Mouse (Mus musculus): ENCODE data around the gene C530008M17Rik.

The C530008M17Rik gene

DNA sequence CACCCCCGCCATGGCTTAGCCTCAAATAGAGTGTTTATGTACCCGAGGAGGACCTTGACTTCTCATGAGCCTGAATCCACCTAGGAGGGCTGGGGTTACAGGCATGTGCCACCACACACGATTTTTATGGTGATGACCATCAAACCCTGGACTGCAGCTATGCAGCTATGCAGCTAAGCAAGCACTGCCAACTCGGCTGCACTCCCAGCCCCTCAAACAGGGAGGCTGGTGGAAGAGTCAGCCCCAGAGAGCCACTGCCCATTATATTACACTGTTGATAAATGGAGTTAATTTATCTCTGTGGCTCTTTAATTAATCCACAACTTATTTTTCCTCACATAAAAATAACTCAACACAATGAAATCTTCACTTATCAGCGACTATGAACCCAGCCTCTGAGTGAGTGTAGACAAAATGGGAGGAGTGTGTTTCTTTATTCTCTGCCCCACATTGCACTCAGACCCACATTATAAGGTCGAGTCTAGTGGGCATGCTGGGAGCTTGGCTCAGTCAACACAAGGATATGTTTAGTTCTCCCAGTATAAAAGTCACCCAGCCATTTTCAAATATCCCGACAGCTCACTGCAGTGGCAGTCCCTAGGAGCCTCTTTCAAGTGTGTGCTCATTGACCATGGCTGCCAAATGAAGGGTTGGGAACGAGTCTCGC is 117.3 kb downstream of the C530008M17Rik start:
- no peak for DNase-seq (ENCODE audit: low read depth)

DNA sequence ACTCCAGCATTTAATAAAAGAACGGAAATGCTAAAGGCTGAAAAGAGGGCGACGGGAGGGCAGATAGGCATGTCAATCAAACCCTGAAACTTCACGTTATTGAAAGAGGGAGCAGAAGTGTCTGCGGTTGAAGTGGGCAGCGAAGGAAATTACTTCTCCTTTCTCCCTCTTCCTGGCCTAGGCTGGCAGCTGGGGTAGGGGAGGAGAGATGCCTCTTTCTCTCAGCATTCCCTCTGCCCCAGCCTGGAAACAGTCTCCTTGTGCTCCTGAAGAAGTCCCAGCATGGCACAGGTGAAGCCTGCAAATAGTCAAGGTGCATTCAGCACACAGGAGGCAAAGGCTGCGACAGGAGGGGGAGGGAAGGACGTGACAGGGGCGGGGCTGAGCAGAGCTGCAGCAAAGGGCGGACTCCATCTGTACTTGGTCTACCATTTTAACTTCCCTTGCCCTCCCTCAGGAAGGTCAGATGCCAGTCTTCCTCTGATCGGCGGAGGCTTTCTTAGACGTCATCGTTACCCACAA is 122.8 kb downstream of the C530008M17Rik start:
- peak; percentile 30 for DNase-seq (ENCODE audit: low read depth)

DNA sequence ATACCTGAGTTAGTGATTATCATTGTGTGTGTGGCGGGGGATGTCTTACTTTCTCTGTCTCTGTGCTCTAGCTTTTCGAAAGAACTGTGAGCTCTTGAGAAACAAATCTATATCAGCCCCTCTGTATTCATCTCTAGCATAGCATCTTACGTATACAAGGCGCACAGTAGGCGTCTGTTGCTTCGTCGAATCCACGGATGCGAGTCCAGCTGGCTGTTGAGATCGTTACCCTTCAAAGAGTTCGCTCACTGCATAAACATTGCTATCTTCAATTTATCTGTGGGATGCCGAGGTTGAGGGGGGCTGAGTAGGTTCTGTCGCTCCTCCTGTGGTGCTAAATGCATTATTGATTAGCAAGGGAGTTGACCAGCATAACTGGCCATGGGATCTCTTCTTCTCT is 125.6 kb downstream of the C530008M17Rik start:
- no peak for DNase-seq (ENCODE audit: low read depth)

DNA sequence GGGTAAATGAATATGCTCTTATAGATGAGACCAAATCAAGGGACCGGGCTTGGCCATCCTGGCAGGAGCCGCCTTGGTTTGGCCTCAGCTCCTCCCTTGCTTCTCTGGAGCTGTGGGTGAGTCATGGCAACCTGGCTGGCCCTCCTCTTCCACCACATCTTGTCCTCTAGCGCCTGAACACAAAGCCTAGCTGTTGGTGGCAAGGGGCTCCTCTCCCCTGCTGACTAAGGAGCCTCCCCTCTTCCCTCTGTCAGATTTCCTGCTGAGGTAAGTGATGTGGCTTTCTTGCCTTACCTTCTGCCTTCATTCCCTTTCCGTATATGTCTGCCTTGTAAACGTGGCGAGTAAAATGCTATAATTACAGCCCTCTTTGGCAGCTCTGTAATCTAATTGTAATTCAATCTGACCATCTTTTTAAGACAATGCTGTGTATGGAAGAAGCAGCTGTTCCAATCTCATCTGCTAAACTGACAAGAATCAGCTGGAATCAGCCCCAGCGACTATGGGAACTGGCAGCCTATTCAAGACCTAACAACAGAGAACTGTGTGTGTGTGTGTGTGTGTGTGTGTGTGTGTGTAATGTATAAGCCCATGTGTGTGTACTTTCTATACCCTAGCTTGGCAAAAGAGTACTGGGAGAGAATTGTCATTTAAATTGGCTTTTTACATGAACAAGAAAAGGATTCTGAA is 126.2 kb downstream of the C530008M17Rik start:
- no peak for DNase-seq (ENCODE audit: low read depth)

DNA sequence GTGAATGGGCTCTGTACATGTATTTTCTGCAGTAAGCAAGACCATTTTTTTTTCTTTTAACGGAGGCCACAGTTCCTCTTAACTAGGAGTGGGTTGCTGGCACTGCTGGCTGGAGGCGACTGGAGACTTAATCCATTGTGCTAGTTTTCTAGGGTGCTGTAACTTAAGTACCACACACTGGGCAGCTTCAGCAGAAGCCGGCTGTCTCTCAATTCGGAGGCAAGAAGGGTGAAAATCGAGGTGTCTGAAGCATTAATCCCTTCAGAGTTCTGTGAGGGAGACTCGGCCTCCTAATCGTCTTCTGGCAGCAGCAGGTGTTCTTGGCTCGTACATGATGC is 126.8 kb downstream of the C530008M17Rik start:
- DNase-seq (ENCODE audit: low read depth): no peak

DNA sequence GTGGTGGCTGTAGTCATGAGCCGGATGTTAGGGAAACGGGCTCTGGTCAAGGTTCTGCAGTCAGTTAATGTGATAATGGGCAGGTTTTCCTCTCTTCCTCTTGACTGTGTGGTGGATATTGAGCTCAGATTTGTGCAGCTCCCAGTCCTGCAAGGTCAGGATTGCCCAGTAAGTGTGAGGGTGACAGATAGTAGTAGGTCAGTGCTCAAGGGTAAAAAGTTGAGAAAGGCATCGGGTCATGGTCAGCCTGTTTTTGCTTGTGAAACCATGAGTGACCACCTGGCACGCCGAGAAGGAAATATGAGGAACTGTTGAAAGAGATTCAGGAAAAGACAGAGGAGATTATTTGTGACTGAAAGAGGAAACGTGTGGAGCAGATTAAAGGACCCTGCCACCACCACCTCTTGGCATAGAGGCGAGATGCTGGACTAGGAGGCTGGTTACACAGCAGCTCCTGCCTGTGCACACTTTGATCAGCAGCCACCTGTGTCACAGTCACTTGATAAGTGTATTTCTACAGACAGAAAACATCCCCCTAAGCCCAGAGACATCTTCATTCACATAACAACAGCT is 127.9 kb downstream of the C530008M17Rik start:
- no peak for DNase-seq (ENCODE audit: low read depth)

DNA sequence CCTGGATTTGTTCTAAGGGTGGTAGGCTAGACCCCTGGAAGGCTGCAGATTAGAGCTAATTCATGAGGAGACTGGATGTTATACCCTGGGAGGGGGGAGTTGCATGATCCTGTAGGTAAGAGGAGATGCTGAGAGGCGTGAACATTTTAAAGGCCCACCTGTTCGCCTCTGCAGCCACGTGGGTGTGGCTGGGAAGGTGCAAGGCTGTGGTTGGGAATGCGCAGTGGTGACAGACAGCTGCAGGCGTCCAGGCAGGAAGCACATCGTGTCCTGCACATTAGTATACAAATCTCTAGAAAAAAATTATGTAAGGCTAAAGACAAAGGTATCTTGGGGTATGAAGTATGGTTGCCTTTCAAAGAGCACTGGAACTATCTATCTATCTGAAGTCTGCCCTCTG is 128.7 kb downstream of the C530008M17Rik start:
- DNase-seq (ENCODE audit: low read depth): no peak

DNA sequence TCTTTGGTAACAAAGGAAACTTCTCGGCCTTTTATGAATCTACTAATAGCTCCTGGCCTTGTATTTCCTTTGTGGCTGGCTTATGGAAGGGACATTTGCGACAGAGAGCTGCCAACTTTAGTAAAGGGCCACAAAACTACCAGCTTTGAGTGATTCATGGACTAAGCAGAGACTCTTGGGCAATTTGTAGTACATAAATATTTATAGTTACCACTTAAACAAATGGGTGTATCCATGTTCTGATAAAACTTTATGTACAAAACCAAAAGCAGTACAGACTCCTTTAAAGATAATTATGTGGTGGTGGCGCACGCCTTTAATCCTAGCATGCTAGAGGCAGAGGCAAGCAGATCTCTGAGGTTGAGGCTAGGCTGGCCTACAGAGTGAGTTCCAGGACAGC is 133.6 kb downstream of the C530008M17Rik start:
- DNase-seq (ENCODE audit: low read depth): no peak

DNA sequence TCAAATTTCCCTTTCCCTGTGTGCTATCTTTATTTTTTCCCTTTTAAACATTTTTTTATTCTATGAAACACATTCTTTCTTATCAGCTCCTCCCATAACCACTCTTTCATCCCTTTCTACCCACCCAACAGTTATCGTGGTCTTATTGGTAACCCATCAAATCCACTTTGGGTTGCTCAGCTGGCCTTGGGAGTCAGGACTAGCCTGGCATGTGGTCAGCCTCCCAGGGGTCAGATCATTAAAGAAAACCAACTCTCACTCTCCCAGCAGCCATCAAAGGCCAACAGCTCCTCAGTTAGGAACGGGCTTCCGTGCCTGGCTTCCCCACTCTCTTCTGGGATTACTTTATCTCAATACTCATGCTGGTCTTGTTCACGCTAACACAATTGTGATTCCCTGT is 135.0 kb downstream of the C530008M17Rik start:
- DNase-seq (ENCODE audit: low read depth): no peak

DNA sequence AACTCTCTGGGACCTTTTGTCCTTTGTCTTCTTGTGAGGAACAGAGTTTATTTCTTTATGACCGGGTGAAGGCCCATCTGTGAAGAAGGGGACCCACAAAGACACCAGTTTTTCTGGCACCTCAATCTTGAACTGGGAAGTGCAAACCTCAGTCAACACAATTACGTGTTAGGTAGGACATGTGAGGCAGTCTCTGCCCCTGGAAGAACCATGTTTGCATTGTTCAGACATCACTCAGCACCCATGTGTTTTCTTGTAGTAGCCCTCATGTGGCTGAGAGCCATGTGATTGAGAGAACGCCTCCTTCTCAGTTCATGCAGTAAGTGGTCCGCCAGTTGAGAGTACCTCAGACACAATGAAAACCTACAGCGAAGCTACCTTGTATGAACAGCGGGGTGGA is 136.4 kb downstream of the C530008M17Rik start:
- no peak for DNase-seq (ENCODE audit: low read depth)

DNA sequence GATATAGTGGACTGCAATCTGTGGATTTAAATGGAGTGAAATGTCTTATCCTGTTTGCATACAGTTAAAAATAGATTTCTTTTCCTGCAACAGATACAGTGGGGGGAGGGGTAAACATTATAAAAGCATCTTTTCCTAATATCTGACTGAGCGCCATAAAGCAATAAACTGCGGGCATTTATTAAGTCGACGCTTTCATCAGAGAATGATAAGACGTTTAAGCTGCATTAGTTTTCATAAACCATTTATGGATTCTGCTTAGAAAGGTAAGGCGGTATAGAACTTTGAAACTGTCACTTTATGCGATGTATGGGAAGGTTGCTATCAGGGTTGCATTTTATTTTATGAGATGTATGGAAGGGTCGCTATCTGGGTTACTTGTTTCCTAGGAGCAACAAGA is 141.7 kb downstream of the C530008M17Rik start:
- DNase-seq (ENCODE audit: low read depth): no peak

DNA sequence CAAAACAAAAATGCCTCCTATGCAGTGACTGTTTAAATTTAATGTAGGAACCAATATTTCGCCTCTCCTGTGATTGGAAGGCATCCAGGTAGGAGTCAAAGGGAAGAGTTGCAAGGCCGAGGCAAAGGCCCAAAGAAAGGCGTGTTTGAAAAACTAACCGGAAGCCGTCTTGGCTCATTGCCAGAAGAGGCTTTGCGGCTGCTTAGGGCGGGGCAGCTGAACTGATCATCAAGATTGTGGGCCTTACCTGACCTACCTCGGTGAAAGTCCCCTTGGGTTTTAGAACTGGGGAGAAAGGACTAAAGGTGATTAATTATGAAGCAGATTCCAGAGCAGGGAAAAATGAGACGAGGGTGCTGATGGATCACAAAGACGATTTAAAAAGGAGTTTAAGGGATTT is 143.2 kb downstream of the C530008M17Rik start:
- no peak for DNase-seq (ENCODE audit: low read depth)

DNA sequence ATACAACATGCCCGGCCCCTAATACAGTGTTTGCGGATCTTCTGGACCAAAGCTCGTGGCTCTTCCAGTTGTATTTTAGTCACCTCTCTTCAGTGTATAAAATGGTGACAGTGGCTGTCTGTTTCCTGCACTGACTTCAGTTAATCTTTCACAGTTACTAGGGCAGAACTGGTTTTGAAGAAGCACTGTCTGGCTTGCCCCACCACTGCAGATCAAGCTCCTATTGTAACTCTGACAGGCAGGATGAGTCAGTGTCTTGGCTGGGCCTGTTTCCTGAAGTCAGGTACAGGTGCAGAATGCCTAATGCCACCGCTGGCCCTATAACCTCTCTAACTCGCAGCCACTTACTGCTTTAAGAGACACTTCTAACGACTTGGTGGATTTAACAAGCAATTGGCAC is 152.7 kb downstream of the C530008M17Rik start:
- DNase-seq (ENCODE audit: low read depth): no peak

DNA sequence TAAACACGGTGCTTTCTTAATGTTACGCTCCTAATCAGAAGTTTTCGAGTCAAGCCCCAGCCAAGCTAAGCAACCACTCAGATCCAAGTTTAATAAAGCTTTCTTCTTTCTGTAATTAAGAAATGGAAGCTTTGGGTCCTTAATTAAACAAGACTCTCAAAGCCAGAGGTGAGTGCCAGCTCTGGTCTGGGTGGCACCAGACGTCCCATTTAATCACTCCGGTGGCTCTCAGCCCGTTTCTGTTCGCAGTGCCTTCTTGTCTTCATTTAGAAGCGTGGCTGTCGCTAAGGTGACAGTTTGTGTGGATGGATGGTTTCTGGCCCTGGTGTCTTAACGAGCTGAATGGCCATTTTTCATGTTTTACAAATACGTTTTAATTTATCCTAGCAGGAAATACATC is 158.7 kb downstream of the C530008M17Rik start:
- DNase-seq (ENCODE audit: low read depth): no peak

DNA sequence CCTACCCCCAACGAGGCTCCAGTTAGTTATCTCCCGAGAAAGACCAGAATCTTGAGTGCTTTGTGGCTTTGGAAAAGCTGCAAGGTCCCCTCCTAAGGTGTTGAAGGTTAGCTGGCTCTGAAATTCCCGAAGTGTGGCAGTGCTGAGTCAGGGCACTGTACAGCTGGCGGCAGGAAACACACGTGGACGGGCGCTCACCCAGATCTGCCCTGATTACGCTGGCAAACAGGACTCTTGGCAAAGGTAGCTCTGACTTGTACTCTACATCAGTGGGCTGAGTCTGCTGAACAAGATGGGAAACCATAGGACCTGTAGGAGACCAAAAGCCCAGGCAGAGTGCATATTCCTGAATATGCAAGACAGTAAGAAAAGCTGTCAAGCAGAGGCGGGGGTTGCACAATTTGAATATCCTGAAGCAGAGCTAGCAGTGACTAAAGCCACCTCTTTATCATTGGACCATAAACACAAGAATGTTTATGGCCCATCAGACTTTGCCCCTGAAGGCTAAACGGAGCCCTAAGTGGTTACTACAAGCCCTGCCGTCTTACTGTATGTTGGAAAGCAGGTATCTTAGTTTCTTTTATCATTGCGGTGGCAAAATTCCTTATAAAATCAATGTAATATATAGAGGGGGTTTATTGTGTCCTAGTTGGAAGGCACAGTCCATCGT is 159.6 kb downstream of the C530008M17Rik start:
- no peak for DNase-seq (ENCODE audit: low read depth)

DNA sequence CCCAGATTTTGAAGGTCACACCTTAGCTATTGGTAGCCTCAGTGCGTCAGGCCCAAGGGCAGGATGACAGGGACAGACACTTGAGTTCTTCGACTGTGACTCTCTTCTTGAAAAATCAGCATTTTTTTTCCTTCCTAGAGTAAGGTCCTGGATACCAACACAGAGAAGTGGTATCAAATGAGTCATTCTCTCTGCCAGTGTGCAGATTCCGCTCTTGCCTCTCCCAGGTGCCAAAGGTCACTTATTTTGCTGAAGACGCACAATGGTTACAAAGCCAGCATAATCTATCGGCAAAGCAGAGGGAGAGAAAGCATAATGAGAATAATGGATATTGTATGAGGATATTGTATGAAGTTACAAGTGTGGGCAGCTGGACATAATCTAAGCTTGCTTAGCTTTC is 160.4 kb downstream of the C530008M17Rik start:
- no peak for DNase-seq (ENCODE audit: low read depth)

DNA sequence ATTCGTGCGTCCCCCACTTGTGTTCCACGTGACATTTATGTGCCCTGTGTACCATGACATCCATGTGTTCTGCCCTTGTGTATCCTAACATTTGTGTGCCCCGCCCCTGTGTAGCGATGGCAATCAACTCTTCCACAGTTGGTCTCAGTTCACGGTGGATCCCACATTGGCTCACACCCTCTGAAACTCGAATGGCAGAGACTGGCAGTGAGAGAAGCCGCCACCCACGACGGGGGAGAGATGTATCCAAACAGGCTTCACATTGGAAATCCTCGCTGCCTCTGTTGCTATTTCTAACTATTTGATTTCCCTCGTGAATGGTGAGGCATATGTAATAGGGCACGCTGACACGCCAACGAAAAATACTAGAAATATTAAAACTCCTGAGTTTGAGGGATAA is 161.4 kb downstream of the C530008M17Rik start:
- DNase-seq (ENCODE audit: low read depth): no peak

DNA sequence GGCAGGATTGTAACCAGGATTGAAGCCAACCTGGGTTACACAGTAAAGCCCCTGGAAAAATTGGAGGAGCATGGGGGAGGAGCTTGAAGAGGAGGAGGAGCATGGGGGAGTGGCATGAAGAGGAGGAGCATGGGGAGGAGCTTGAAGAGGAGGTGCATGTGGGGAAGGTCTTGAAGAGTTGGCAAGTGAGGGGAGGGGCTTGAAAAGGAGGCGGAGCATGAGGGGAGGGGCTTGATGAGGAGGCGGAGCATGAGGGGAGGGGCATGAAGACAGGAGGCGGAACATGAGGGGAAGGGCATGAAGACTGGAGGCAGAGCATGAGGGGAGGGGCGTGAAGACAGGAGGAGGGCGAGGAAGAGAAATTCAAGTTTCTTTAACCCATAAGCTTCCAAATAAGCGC is 162.5 kb downstream of the C530008M17Rik start:
- no peak for DNase-seq (ENCODE audit: low read depth)

DNA sequence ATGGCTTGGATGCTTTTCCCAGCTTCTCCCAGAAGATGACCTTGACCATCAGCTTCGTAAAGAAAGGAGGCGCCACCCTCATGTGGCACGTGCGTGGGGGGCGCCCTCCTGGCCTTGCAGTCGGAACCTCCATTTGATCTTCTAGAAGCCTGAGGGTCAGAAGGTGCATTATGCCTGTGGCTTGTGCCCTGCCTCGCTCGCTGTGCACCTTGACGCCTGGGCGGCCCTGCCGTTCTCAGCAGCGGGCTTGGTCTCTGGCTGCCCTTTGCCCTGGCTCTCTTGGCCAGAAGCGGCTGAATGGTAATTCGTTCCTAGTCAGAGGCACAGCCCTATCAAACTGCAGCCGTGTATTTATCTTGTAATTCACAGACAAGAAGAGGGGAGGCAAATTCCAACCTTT is 165.8 kb downstream of the C530008M17Rik start:
- no peak for DNase-seq (ENCODE audit: low read depth)

DNA sequence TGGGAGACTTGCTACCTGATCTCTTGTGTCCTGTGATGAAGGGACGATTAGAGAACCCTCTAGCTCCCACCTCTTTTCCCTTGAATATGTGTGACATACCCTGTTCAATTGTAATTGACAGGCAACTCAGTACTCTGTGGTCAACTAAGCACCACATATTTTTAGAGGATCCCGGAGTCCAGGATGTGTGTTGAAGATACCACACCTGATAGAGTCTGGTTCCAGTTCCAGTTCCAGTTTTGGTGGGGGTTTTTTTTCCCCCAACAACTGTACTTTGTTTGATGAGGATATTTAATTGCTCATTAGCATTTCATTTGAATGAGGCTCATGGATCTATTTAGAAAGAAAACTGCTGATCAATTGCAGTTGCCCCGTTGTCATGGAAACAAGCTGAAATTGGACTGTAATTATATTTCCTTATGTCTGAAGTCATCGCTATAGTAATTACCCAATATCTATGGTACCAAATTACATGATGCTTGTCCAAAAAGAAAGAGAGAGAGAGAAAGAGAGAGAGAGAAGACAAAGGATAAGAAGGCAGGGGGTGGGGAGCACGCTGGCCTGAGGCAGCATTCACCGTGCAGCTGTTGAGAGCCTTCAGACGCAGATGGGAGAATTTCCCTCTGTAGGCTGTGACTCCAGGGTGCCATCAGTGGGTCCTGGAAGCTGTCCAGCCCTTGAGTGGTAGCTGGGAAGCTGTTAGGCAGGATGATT is 172.4 kb downstream of the C530008M17Rik start:
- no peak for DNase-seq (ENCODE audit: low read depth)

DNA sequence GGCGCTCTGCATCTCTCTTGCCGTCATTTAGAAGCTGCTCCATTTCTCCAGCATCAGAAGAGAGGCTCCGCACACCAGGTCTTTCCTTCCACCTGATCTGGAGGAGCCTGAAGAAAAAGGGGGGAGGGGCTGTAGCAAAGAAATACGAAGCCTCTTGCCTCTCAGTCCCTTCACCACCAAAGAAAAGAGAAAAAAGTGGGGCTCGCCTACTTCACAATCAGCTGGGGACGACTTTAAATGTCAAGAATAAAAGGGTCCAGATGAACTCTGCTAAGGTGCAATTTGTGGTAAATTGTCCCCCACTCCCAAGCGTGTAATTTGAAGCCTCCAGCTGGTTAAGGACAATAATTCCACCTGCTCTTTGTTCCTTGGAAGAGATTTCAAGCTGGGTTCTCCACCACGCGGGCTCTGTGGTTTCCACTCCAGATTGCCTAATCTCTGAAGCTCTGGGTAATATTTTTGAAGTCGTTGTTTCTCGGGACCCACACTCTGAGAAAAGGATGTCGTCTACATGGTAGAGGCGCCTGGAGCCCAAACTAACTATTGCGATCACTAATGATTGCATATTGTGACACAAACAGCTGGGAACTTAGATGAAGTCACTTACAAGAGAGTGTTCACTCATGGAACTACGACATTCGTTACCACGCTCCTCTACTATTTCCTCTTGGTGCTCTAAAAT is 176.4 kb downstream of the C530008M17Rik start:
- DNase-seq (ENCODE audit: low read depth): no peak

DNA sequence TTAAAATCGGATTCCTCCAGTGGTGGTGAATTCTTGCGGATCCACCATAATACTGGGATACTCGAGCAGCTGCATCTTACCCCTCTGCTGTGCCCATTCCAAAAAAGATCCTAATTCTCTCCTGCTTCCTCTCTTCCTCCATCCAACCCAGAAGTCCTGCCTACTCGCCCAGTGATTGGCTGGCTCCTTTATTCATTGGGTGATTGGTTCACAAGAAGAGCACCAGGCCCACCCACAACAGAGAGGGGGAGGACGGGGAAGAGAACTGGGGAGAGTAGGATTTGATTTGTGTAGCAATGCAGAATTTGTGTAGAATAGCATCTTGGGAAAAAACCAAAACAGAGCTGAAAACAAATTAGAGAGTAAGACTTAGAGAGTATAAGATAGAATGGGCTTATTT is 180.7 kb downstream of the C530008M17Rik start:
- DNase-seq (ENCODE audit: low read depth): no peak

Measured in naive thymus-derived CD4-positive, alpha-beta T cell, adult 2 months (primary cell).